Mouse (Mus musculus) kidney, postnatal 36 days (tissue): ENCODE results near the gene Hspa12a.

Source experiments
- DNase-seq, 2 experiments: peaks; one replicate each; pipeline ENCODE4 v3.0.0; 2021 to 2022; ENCODE audit warnings: mixed read lengths in 2 of 2

Gene Hspa12a

GRCm38 (mm10) chr19:58859357-58859756, 84.1 kb downstream of the Hspa12a start:
- DNase-seq, result no peak

- DNase-seq, result no peak
Observed at GRCm38 (mm10) chr19:58856129-58856855, 87.2 kb downstream of the Hspa12a start.

- no peak for DNase-seq
Observed at GRCm38 (mm10) chr19:58854899-58855298, 88.6 kb downstream of the Hspa12a start.

GRCm38 (mm10) chr19:58853036-58853735, 90.3 kb downstream of the Hspa12a start:
- peak; percentile 79 to 90 for DNase-seq

- peak; percentile 30 to 63 for DNase-seq
Observed at GRCm38 (mm10) chr19:58850719-58851466, 92.6 kb downstream of the Hspa12a start.

- peak in 1 of 2 experiments; percentile 23 for DNase-seq
Observed at GRCm38 (mm10) chr19:58849333-58850131, 93.9 kb downstream of the Hspa12a start.

GRCm38 (mm10) chr19:58843606-58844005, 99.8 kb downstream of the Hspa12a start:
- DNase-seq, result no peak

GRCm38 (mm10) chr19:58840721-58841271, 102.7 kb downstream of the Hspa12a start:
- DNase-seq, result no peak

- peak; percentile 49 to 51 for DNase-seq
Observed at GRCm38 (mm10) chr19:58839806-58840205, 103.6 kb downstream of the Hspa12a start.

GRCm38 (mm10) chr19:58839345-58839744, 104.1 kb downstream of the Hspa12a start:
- no peak for DNase-seq

GRCm38 (mm10) chr19:58838706-58839105, 104.7 kb downstream of the Hspa12a start:
- peak; percentile 61 to 76 for DNase-seq

GRCm38 (mm10) chr19:58833639-58834180, 109.7 kb downstream of the Hspa12a start:
- no peak for DNase-seq

- DNase-seq, result no peak
Observed at GRCm38 (mm10) chr19:58832988-58833387, 110.5 kb downstream of the Hspa12a start.

- no peak for DNase-seq
Observed at GRCm38 (mm10) chr19:58831280-58831922, 112.1 kb downstream of the Hspa12a start.

GRCm38 (mm10) chr19:58830182-58830581, 113.3 kb downstream of the Hspa12a start:
- no peak for DNase-seq

GRCm38 (mm10) chr19:58829575-58829974, 113.9 kb downstream of the Hspa12a start:
- peak; percentile 76 to 87 for DNase-seq

- DNase-seq, result peak in 1 of 2 experiments; percentile 51
Observed at GRCm38 (mm10) chr19:58827656-58828055, 115.8 kb downstream of the Hspa12a start.

- DNase-seq, result no peak
Observed at GRCm38 (mm10) chr19:58824316-58824715, 119.1 kb downstream of the Hspa12a start.

GRCm38 (mm10) chr19:58823301-58823700, 120.2 kb downstream of the Hspa12a start:
- no peak for DNase-seq

GRCm38 (mm10) chr19:58822454-58823200, 120.8 kb downstream of the Hspa12a start:
- peak; percentile 66 to 75 for DNase-seq
